Mouse (Mus musculus) layer of hippocampus, postnatal 10 days (tissue): ENCODE measurements around the gene Fbxw9. TPM values are rescaled to one million over a fixed set of nuclear protein-coding genes. Genes with fewer than 3 reads are reported as not detected.

Experiments
- DNase-seq, 2 experiments: peaks; one replicate each; pipeline ENCODE4 v3.0.0; 2021; ENCODE audit warnings: low spot score in 2 of 2
- microRNA-seq, 2 experiments: library from miRNA; unstranded; fragments of <30 nt; microRNA quantifications; one replicate each; pipeline ENCODE4 v1.2.0; 2021
- total RNA-seq, 2 experiments: library from RNA; stranded (reverse); gene quantifications; 2 replicates each; pipeline ENCODE4 v1.2.3; 2021

The Fbxw9 gene
- total RNA-seq, 2 experiments from 2014 or later, result 55.4 to 64.6 TPM

DNA sequence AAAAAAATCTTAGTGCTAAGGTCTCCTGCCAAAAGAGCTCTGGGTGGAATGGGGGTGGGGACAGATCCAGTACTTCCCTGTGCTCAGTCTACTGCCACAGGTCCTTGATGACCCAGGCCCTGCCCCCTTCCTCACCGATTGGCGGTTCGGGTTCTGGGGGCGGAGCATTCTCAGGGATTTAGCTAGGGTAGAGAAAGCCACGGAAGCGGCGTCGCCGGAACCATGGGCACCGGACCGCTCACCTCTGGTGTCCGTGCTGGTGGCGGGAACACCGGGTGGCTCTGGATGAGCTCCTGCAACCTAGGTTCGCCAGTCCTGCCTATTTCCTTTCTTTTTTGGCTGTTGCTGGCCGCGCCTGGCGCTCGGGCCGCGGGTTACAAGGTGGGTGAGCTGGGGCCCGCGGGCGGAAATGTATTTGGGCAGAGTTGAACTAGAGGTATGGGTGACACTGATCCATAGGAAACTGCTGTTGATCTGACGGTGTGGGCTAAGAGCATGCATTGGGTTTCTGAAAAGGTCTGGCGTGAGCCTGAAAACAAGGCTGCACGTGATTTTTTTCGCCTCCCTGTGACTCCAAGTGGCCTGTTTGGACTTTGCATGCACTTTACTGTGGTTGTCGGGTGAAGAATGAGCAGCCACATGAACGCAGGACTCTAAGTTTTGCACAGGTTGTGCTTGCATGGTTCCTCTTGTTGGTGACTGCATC lies 23.4 kb downstream of the Fbxw9 start, which contains the start of gene Man2b1:
Man2b1 (plus strand) TSS at position 163 of the 706 bp plus-strand sequence.
- DNase-seq, result peak; percentile 80 to 85

DNA sequence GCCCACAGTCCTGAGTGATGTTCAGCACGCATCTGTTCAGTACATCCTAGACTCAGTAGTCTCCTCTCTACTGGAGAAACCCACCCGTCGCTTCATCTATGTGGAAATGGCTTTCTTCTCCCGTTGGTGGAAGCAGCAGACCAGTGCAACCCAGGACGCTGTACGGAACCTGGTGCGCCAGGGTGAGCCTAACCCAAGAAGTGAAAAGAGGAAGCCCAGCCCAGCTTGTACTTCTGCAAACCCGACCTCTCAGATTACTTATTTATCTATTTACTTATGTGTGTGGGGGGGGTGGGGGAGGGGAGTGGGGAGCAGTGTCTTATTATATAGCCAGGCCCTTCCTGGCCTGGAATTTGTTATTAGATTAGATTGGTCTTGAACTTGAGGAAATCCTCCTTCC lies 24.8 kb downstream of the Fbxw9 start:
- no peak for DNase-seq

DNA sequence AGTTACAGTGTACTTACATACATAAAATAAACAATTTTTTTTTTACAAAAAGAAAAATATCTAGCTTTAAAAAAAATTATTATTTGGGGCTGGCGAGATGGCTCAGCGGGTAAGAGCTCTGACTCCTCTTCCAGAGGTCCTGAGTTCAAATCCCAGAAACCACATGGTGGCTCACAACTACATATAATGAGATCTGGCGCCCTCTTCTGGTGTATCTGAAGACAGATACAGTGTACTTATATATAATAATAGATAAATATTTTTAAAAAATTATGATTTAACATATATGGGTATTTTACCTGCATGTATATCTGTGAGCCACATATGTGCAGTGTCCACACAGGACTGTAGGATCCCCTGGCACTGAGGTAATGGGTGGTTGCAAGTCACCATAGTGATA lies 26.4 kb downstream of the Fbxw9 start:
- no peak for DNase-seq

DNA sequence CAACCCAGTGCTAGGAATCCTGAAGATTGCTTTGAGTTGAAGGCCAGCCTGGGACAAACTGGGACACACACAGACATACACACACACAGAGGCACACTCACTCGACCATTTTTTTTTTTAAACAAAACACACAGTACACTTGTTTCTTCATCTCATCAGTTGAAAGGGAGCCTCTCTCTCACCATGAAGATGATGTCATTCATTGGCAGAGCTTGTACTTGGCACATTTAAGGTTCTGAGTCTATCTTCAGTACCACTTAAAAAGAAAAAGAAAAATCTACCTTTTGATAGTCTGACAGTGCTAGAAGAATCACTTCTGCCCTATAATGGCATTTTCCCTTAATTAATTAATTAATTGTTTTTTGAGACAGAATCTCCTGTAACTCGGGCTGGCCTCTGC lies 28.9 kb downstream of the Fbxw9 start:
- DNase-seq, result no peak

DNA sequence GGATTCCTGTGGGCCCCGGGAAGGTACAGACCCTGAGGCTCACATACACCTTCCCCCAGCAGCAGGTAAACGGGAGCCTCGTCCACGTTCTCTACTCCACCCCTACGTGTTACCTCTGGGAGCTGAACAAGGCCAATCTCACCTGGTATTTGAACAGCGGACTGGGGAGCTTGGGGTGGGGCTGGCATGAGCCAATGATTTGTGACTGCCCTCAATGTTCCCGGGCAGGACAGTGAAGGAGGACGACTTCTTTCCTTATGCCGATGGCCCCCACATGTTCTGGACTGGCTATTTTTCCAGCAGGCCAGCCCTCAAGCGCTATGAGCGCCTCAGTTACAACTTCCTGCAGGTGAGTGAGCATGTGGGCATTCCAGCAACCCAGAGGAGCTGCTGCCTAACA lies 31.0 kb downstream of the Fbxw9 start:
- no peak for DNase-seq

DNA sequence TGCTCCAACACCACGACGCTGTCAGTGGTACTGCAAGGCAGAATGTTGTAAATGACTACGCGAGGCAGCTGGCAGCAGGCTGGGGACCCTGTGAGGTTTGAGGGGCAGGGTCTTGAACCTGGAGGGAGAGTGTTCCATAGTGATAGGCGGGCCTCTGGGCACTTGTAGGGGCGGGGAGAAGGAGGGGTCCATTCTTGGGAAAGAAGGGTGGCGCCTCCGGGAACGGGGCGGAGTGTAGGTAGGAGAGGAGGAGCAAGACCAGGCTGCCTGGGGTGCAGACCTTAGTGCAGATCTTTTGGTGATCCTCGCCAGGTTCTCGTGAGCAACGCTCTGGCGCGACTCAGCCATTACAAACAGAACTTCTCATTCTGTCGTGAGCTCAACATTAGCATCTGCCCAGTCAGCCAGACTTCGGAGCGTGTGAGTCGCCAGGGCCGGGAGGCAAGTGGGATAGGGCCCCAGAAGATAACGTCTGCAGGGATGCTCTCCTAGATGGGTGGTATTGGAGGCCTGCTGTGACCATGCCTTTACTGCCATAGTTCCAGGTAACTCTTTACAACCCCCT lies 31.8 kb downstream of the Fbxw9 start:
- DNase-seq, result no peak

DNA sequence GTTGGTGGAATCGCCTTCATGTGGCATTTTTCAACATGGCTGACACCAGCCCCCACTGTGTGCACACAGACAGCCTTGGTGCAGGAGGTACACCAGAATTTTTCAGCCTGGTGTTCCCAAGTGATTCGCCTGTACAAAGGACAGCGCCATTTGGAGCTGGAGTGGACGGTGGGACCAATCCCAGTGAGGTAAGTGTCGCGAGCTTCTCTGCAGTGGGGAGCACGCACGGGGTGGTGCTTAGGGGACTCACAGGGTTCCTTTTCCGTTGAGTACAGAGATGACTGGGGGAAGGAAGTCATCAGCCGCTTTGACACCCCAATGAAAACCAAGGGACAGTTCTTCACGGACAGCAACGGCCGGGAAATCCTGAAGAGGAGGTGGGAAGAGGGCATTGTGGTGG lies 35.2 kb downstream of the Fbxw9 start:
- DNase-seq, result no peak

DNA sequence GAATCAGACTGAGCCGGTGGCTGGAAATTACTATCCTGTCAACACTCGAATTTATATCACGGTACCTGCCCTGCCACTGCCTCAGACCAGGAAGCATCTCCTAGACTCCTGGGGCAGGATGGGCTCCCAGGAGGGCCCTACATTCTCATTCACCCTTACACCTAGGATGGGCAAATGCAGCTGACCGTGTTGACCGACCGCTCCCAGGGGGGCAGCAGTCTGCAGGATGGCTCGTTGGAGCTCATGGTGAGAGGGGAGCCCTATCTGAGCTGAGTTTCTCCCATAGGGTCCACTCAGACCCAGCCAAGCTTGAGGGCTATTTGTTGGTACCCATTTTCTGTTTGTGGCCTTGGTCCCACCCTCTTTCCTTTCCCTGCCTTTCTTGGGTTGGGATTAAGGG lies 35.7 kb downstream of the Fbxw9 start:
- no peak for DNase-seq

DNA sequence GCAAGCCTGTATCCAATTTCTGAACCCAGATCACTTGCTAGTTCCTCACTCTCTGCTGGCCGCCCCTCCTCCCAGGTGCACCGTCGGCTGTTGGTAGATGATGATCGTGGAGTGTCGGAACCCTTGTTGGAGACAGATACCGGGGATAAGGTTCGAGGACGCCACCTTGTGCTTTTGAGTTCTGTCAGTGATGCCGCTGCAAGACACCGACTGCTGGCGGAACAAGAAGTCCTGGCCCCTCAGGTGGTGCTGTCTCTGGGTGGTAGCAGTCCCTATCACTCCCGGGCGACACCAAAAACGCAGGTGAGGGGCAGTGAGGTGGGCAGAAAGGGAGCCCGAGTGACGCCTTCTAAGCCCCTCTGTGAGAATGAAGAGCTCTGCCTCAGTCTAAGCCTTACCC lies 36.3 kb downstream of the Fbxw9 start:
- no peak for DNase-seq

DNA sequence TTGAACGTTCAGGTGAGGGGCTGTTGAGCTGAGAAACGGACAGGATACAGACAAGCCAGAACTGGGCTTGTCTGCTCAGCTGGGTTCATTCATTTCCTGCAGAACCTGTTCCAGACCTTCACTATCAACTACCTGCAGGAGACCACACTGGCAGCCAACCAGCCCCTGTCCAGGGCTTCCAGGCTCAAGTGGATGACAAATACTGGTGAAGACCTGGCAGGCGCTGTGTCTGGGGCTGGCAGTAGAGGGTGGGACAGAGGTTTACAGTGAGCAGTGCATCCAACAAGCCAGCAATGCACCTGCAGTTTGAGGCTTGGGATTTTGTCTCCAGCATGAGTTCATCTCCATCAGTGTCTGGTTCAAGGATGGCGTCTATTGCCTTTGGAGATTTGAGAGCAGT lies 37.0 kb downstream of the Fbxw9 start:
- DNase-seq, result no peak

DNA sequence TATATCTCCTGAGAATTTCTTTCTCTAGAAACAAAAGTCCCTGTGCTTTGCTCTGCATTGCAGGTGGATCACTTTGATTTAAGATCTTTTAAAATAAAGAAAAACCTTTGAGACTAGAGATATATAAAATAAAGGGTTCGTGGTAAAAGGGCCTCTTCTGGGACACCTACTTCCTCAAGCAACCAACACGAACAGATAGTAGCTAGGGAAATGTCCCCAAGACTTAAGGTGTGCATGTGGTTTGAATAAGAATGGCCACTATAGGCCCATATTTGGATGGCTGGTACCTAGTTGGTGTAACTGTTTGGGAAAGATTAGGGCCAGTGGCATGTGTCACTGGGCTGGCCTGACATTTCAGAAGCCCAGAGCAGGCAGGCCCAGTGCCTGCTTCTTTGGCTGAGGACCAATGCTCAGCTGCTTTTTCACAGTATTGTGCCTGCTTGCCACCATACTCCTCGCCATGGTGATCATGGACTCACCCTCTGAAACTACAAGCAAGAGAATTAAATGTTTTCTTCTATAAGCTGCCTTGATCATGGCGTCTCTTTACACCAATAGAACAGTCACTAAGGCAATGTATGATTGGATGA lies 40.3 kb downstream of the Fbxw9 start:
- DNase-seq, result no peak

DNA sequence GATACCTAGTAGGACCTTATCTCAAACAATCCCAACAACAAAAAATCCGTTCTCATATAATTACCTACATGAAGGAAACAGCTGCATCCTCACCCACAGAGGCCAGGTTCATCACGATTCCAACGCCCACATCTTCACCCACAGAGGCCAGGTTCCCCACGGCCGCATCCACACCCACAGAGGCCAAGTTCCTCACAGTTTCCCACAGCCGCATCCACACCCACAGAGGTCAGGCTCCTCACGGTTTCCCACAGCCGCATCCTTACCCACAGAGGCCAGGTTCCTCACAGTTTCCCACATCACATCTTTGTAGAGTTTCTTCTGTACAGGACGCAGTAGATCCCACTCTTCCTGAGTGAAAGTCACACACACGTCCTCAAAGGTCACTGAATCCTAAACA lies 53.4 kb downstream of the Fbxw9 start:
- DNase-seq, result no peak

DNA sequence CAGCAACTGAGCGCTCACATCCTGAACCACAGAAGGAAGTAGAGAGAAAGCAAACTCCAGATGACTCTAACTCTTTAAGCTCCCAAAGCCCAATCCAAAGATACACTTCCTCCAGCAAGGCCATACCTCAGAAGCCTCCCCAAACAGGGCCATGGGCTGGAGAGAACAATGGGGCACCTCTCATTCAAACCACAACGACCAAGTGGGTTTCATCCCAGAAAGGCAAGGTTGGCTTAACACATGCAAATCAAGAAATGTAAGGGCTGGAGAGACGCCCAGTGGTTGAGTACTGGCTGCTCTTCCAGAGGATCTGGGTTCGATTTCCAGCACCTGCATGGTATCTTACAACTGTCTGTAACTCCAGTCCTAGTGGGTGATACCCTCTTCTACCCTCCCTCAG lies 55.6 kb downstream of the Fbxw9 start:
- DNase-seq, result no peak

Small RNA genes lying within 50 kb of the gene (microRNA-seq; reads per million reads assigned to microRNA genes)
- gene Gm23388 (0.39 to 0.45 reads per million in 2 experiments), gene Mir7070 (7.1 to 11.6 reads per million in 2 experiments)

Other genes starting within 250 kb of the Fbxw9 start
- 1 to 10 TPM; 6.7 to 7.4 TPM for gene Dand5, start 237.2 kb upstream of the Fbxw9 start, total RNA-seq
- gene Gadd45gip1, start 228.5 kb upstream of the Fbxw9 start, total RNA-seq, result 10 to 100 TPM; 18.6 to 19.8 TPM
- 10 to 100 TPM; 55.5 to 64.9 TPM for gene Rad23a, start 219.4 kb upstream of the Fbxw9 start, total RNA-seq
- 100 to 1,000 TPM; 444 to 464 TPM for gene Calr, start 213.1 kb upstream of the Fbxw9 start, total RNA-seq
- 10 to 100 TPM; 63.2 to 65.0 TPM for gene Farsa, start 203.1 kb upstream of the Fbxw9 start, total RNA-seq
- 10 to 100 TPM; 33.5 to 39.1 TPM for gene Syce2, start 187.9 kb upstream of the Fbxw9 start, total RNA-seq
- 10 to 100 TPM; 31.5 to 33.0 TPM for gene Gcdh, start 166.1 kb upstream of the Fbxw9 start, total RNA-seq
- not detected for gene Klf1, start 158.1 kb upstream of the Fbxw9 start, total RNA-seq
- gene Dnase2a, start 151.5 kb upstream of the Fbxw9 start, total RNA-seq, result 1 to 10 TPM; 4.2 to 5.2 TPM
- 100 to 1,000 TPM; 162 to 169 TPM for gene Mast1, start 122.7 kb upstream of the Fbxw9 start, total RNA-seq
- gene Rtbdn, start 113.1 kb upstream of the Fbxw9 start, total RNA-seq, result 1 to 10 TPM; 3.1 to 3.6 TPM
- not detected for gene Gm49661, start 90.6 kb upstream of the Fbxw9 start, total RNA-seq
- gene Prdx2, start 90.5 kb upstream of the Fbxw9 start, total RNA-seq, result 100 to 1,000 TPM; 492 to 505 TPM
- gene Rnaseh2a, start 90.3 kb upstream of the Fbxw9 start, total RNA-seq, result 10 to 100 TPM; 36.8 to 44.3 TPM
- gene Junb, start 81.3 kb upstream of the Fbxw9 start, total RNA-seq, result 10 to 100 TPM; 33.7 to 34.2 TPM
- 10 to 100 TPM; 14.5 to 15.1 TPM for gene Hook2, start 69.5 kb upstream of the Fbxw9 start, total RNA-seq
- gene Best2, start 45.5 kb upstream of the Fbxw9 start, total RNA-seq, result not detected
- gene Asna1, start 34.8 kb upstream of the Fbxw9 start, total RNA-seq, result 100 to 1,000 TPM; 110 to 119 TPM
- gene Trir, start 33.2 kb upstream of the Fbxw9 start, total RNA-seq, result 100 to 1,000 TPM; 151 to 155 TPM
- gene Tnpo2, start 23.1 kb upstream of the Fbxw9 start, total RNA-seq, result 100 to 1,000 TPM; 125 to 160 TPM
- gene Gm5741, start 7.9 kb downstream of the Fbxw9 start, total RNA-seq, result not detected
- gene Dhps, start 11.7 kb downstream of the Fbxw9 start, total RNA-seq, result 10 to 100 TPM; 59.9 to 72.1 TPM
- 10 to 100 TPM; 60.8 to 61.8 TPM for gene Wdr83os, start 20.7 kb downstream of the Fbxw9 start, total RNA-seq
- 10 to 100 TPM; 26.5 to 30.8 TPM for gene Wdr83, start 21.3 kb downstream of the Fbxw9 start, total RNA-seq
- gene Man2b1, start 23.2 kb downstream of the Fbxw9 start, total RNA-seq, result 10 to 100 TPM; 32.7 to 40.1 TPM
- gene Zfp791, start 63.0 kb downstream of the Fbxw9 start, total RNA-seq, result 1 to 10 TPM; 5.1 to 5.3 TPM
- gene Cks1brt, start 91.9 kb downstream of the Fbxw9 start, total RNA-seq, result not detected
- gene Olfr371, start 165.9 kb downstream of the Fbxw9 start, total RNA-seq, result not detected
- gene Orc6, start 239.6 kb downstream of the Fbxw9 start, total RNA-seq, result 10 to 100 TPM; 43.4 to 43.6 TPM
- gene Vps35, start 239.7 kb downstream of the Fbxw9 start, total RNA-seq, result 100 to 1,000 TPM; 145 to 148 TPM